Mouse (Mus musculus): Measurements from ENCODE around the gene Pih1d1.

The Pih1d1 gene

GRCm38 (mm10) chr7:45191803-45192363, 37.8 kb downstream of the Pih1d1 start:
- DNase-seq (ENCODE audit: extremely low read depth, insufficient read length, low spot score): peak; percentile 41

DNA sequence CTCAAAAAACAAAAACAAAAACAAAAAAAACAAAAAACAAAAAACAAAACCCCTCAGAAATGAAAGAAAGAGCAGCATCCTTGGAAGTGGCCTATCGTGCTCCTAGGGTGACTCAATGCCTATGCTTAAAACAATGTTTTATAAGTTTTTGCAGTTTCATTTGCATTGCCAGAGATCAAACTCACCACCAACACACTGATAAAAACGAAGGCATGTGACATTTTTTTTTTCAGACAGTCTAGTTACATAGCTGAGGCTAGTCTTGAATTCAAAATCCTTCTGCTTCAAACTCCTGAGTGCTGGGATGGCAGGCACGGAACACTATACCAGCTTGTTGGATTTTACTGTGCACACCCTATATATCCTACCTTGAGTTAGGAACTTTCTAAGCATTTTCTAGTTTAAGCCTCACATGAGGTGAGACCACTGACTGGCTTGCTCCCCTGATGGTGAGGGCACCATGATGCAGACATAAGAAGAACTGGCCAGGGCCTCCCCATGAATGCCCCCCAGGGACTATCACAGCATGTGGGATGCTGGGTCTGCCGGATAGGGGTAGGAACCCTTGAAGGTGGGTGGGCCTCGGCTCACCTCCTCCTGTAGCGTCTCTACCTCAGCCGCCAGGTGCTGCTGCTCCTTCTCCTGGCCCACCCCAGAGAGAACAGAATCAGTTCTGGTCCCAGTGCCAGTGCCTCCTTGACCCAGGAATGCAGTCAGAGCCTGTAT, 38.6 kb downstream of the Pih1d1 start:
- no peak for DNase-seq (ENCODE audit: extremely low read depth, insufficient read length, low spot score)

DNA sequence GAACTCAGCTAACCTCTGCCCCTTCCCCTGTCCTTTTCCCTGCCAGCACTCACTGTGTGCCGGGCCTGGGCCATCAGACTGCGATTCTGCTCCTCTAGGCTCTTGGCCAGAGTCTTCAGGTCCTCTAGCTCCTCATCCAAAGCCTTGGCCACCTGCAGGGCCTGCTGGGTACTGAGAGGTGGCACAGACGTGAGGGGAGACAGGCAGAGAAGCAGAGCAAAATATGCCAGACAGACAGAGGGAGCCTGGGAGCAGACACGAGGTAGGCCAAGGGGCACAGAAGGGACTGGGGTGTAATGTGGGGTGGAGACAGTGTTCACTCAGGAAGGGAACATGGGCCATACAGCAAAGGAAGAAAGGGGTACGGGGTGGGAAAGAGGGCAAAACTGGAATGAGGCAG, 39.3 kb downstream of the Pih1d1 start:
- DNase-seq (ENCODE audit: extremely low read depth, insufficient read length, low spot score): no peak

- no peak for DNase-seq (ENCODE audit: extremely low read depth, insufficient read length, low spot score)
Observed at GRCm38 (mm10) chr7:45193871-45194785, 40.0 kb downstream of the Pih1d1 start.

- DNase-seq (ENCODE audit: extremely low read depth, insufficient read length, low spot score): no peak
Observed at GRCm38 (mm10) chr7:45195341-45196175, 41.5 kb downstream of the Pih1d1 start.

DNA sequence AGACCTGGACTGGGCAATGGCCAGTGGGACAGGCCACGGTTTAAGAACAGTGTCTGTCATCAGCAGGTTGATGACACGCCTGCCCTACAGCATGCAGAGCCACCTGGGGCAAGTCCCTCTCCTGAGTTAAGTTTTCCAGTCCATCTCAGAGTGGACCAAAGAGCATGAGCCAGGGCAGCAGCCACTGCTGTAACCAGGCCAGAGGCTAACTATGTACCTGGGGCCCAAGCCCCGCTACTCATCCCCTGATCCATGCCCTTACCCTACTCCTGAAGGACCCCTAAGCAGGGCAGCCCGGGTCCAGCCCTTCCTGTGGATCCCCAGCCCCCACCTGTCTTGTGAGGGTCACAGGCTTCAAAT, 42.1 kb downstream of the Pih1d1 start:
- no peak for DNase-seq (ENCODE audit: extremely low read depth, insufficient read length, low spot score)

- no peak for DNase-seq (ENCODE audit: extremely low read depth, insufficient read length, low spot score)
Observed at GRCm38 (mm10) chr7:45196994-45197393, 42.9 kb downstream of the Pih1d1 start.

DNA sequence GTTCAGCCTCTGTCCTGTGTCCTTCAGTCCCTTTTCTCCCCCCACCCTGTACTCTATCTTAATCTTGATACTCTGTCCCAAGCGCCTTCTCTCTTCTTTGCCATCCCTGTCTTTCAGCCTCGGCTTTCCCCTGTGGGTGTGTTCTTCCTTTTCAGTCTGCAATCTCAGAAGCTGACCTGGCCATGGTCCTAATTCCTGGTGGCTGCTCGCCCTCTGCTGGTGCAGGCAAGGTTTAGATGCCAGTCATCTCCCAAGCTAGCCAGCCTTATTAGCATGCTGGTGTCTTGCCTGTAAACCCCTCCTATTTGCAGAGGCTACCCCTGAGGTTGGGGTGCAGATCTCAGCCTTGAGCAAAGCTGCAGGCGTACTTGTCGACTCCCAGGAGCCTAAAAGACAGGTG, 44.3 kb downstream of the Pih1d1 start:
- DNase-seq (ENCODE audit: extremely low read depth, insufficient read length, low spot score): peak; percentile 38

GRCm38 (mm10) chr7:45198961-45199360, 44.9 kb downstream of the Pih1d1 start:
- no peak for DNase-seq (ENCODE audit: extremely low read depth, insufficient read length, low spot score)

GRCm38 (mm10) chr7:45202654-45203053, 48.6 kb downstream of the Pih1d1 start:
- DNase-seq (ENCODE audit: extremely low read depth, insufficient read length, low spot score): no peak

DNA sequence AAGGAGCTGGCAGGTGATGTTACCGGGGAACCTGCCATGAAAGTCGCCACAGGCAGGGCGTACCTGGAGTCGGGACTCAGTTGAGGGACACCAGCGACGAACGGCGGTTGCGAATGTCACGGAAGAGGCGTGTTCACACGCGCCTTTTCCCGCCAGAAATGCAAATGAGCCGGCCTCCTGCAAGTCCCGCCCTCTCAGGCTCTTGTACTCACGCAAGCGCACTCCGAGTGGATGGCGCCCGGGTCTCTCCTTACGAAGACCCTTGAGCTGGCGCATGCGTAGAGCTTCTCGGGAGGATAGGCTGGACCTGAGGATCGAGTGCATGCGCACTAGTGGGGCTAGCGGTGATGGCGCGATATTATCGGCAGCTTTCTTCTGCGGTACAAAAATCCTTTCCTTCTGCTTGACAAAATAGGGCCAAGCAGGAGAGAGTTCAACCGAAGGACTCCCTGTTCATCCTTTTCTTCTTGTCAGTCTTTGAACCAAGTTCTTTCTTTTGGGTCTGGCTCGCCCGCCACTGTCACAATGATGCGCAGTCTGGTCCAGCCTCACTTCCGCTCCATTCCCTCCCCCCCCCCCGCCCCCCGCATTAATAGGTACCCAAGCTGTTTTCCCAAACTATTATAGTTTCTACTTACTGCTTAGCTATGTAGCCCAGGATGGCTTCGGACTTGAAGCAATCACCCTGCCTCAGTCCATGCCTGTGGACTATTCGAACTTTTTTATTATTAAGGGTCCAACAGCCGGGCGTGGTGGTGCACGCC, 50.5 kb downstream of the Pih1d1 start, which contains the start of gene Ccdc155:
Ccdc155 (minus strand) TSS at position 513 of the 764 bp plus-strand sequence.
- DNase-seq (ENCODE audit: extremely low read depth, insufficient read length, low spot score): no peak

- no peak for DNase-seq (ENCODE audit: extremely low read depth, insufficient read length, low spot score)
Observed at GRCm38 (mm10) chr7:45208260-45208659, 54.2 kb downstream of the Pih1d1 start.

Data from 3134 (cell line).